Mouse (Mus musculus) CH12.LX (cell line): Measurements from ENCODE around the gene Mbd5.

Experiments used
- BHLHE40 ChIP-seq: IDR thresholded peaks from 2 replicates; pipeline ENCODE4 v1.6.1; 2011; ENCODE audit warnings: mild to moderate bottlenecking, low read depth, low read length, improper control_type of control experiment
- CTCF ChIP-seq, 2 experiments: IDR thresholded peaks in 1 of 2; conservative IDR thresholded peaks in 1 of 2; 2 replicates each; pipeline ENCODE4 v1.5.1; 2011 to 2012; ENCODE audit warnings: low read depth in 2 of 2, low read length in 2 of 2, improper control_type of control experiment in 1 of 2, inconsistent platforms in 1 of 2, mild to moderate bottlenecking in 1 of 2, moderate library complexity in 1 of 2
- E2F4 ChIP-seq: IDR thresholded peaks from 2 replicates; pipeline ENCODE4 v1.6.1; 2011; ENCODE audit warnings: low read depth, low read length, improper control_type of control experiment; ENCODE audit not compliant: insufficient replicate concordance
- EP300 ChIP-seq: IDR thresholded peaks from 2 replicates; pipeline ENCODE4 v1.6.1; 2011; ENCODE audit warnings: low read length, improper control_type of control experiment
- ETS1 ChIP-seq: conservative IDR thresholded peaks from 2 replicates; pipeline ENCODE4 v1.6.1; 2012; ENCODE audit warnings: low read depth, mild to moderate bottlenecking, inconsistent platforms, low read length, improper control_type of control experiment, moderate library complexity
- HCFC1 ChIP-seq: IDR thresholded peaks from 2 replicates; pipeline ENCODE4 v1.6.1; 2012; ENCODE audit warnings: low read depth, mild to moderate bottlenecking, inconsistent platforms, low read length, improper control_type of control experiment
- KAT2A ChIP-seq: IDR thresholded peaks from 2 replicates; pipeline ENCODE4 v1.6.1; 2012; ENCODE audit warnings: low read length, improper control_type of control experiment, inconsistent platforms; ENCODE audit not compliant: insufficient replicate concordance
- MAX ChIP-seq: IDR thresholded peaks from 2 replicates; pipeline ENCODE4 v1.6.1; 2011; ENCODE audit warnings: low read length, improper control_type of control experiment
- MXI1 ChIP-seq: IDR thresholded peaks from 2 replicates; pipeline ENCODE4 v1.6.1; 2011; ENCODE audit warnings: mild to moderate bottlenecking, low read depth, low read length, improper control_type of control experiment
- POLR2A ChIP-seq: IDR thresholded peaks from 2 replicates; pipeline ENCODE4 v1.6.1; 2011; ENCODE audit warnings: low read depth, mild to moderate bottlenecking, improper control_type of control experiment, low read length
- RCOR1 ChIP-seq: conservative IDR thresholded peaks from 2 replicates; pipeline ENCODE4 v1.6.1; 2012; ENCODE audit warnings: low read depth, mild to moderate bottlenecking, inconsistent platforms, low read length, improper control_type of control experiment
- ZMIZ1 ChIP-seq: IDR thresholded peaks from 2 replicates; pipeline ENCODE4 v1.6.1; 2012; ENCODE audit warnings: low read depth, mild to moderate bottlenecking, inconsistent platforms, low read length, improper control_type of control experiment

DNA sequence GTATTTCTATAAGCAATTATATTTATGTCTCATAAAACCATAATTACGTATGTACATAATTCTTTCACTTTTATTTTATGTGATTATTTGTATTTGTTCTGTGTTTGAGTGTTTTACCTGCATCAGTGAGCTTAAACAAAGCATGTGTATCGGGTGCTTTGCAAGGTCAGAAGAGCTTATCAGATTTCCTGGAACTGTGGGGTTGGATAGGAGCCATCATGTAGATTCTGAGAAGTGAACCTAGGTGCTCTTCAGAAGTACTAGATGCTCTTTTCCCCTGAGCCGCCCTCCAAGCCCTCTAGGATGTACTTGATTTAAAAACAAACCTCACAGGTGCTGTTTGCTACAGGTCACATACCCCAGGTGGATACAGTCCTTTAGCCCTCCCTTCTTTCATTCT, 227.7 kb downstream of the Mbd5 start:
- TF ChIP-seq BHLHE40, result no peak
- TF ChIP-seq KAT2A, result no peak
- no peak for TF ChIP-seq POLR2A
- TF ChIP-seq MAX, result no peak
- TF ChIP-seq EP300, result no peak
- no peak for TF ChIP-seq CTCF (conservative IDR thresholded peaks at IDR 0.05 in 1 of 2, IDR thresholded peaks at IDR 0.05 in 1 of 2; ENCODE audit: low read depth in 2 of 2, low read length in 2 of 2)
- TF ChIP-seq RCOR1, result no peak
- TF ChIP-seq ZMIZ1, result no peak
- TF ChIP-seq E2F4, result no peak
- no peak for TF ChIP-seq HCFC1
- TF ChIP-seq ETS1, result no peak
- no peak for TF ChIP-seq MXI1
